Mouse (Mus musculus) MEL (cell line): ENCODE results near the gene Prr5l. TPM values are rescaled to one million over a fixed set of nuclear protein-coding genes. Genes with fewer than 3 reads are reported as not detected.

ENCODE experiments used
- DNase-seq: peaks from one replicate; pipeline ENCODE4 v3.0.0; 2011; ENCODE audit warnings: low read depth, low spot score
- H3K27ac ChIP-seq: 2 replicates; pipeline ENCODE4 v1.5.1; 2012; ENCODE audit warnings: low read depth, mild to moderate bottlenecking, control low read depth, low read length, moderate library complexity; ENCODE audit not compliant: control insufficient read depth
- H3K27me3 ChIP-seq, 2 experiments: fragments of 150-350 bp in 1 of 2; sonication (generic) in 1 of 2; 2 replicates each; pipeline ENCODE4 v1.6.1; 2012; ENCODE audit warnings: low read length in 2 of 2, mild to moderate bottlenecking in 2 of 2, improper control_type of control experiment in 1 of 2, moderate library complexity in 1 of 2; ENCODE audit not compliant: insufficient read depth in 2 of 2, control insufficient read depth in 1 of 2
- H3K36me3 ChIP-seq, 2 experiments: 2 replicates each; pipeline ENCODE4 v1.6.1; 2012 to 2014; ENCODE audit warnings: low read length in 2 of 2, improper control_type of control experiment in 1 of 2, inconsistent platforms in 1 of 2, mild to moderate bottlenecking in 1 of 2; ENCODE audit not compliant: insufficient read depth in 2 of 2, control insufficient read depth in 1 of 2
- H3K4me1 ChIP-seq, 2 experiments: fragments of 150-350 bp in 1 of 2; sonication (generic) in 1 of 2; 2 replicates each; pipeline ENCODE4 v1.6.1; 2012; ENCODE audit warnings: low read length in 2 of 2, improper control_type of control experiment in 1 of 2, mild to moderate bottlenecking in 1 of 2; ENCODE audit not compliant: insufficient read depth in 2 of 2, control insufficient read depth in 1 of 2
- H3K4me3 ChIP-seq, 2 experiments: fragments of 150-350 bp in 1 of 2; sonication (generic) in 1 of 2; 2 replicates each; pipeline ENCODE4 v1.5.1; 2012; ENCODE audit warnings: low read depth in 2 of 2, low read length in 2 of 2, mild to moderate bottlenecking in 2 of 2, moderate library complexity in 2 of 2, control low read depth in 1 of 2, improper control_type of control experiment in 1 of 2; ENCODE audit not compliant: control insufficient read depth in 1 of 2, insufficient read depth in 1 of 2
- H3K79me2 ChIP-seq: 2 replicates; pipeline ENCODE4 v1.6.1; 2012; ENCODE audit warnings: mild to moderate bottlenecking, low read length, moderate library complexity; ENCODE audit not compliant: control insufficient read depth, poor library complexity, insufficient read depth
- H3K9ac ChIP-seq: 2 replicates; pipeline ENCODE4 v1.6.1; 2012; ENCODE audit warnings: low read depth, mild to moderate bottlenecking, control low read depth, low read length, moderate library complexity; ENCODE audit not compliant: control insufficient read depth, poor library complexity, severe bottlenecking
- H3K9me3 ChIP-seq: fragments of 150-350 bp; sonication (generic); replicated peaks from 2 replicates; pipeline ENCODE4 v1.6.1; 2012; ENCODE audit warnings: mild to moderate bottlenecking, low read length, improper control_type of control experiment, moderate library complexity; ENCODE audit not compliant: insufficient read depth
- CHD2 ChIP-seq: IDR thresholded peaks from 2 replicates; pipeline ENCODE4 v1.6.1; 2011; ENCODE audit warnings: low read length, improper control_type of control experiment
- EP300 ChIP-seq, 2 experiments: IDR thresholded peaks; 2 replicates each; pipeline ENCODE4 v1.6.1; 2011; ENCODE audit warnings: improper control_type of control experiment in 2 of 2, low read length in 2 of 2, low read depth in 1 of 2, mild to moderate bottlenecking in 1 of 2
- GATA1 ChIP-seq: IDR thresholded peaks from 2 replicates; pipeline ENCODE4 v1.6.1; 2011; ENCODE audit warnings: low read depth, low read length, improper control_type of control experiment
- JUND ChIP-seq: IDR thresholded peaks from 2 replicates; pipeline ENCODE4 v1.6.1; 2011; ENCODE audit warnings: low read depth, mild to moderate bottlenecking, improper control_type of control experiment, low read length
- MAFK ChIP-seq: IDR thresholded peaks from 2 replicates; pipeline ENCODE4 v1.6.1; 2011; ENCODE audit warnings: low read depth, mild to moderate bottlenecking, low read length, improper control_type of control experiment, borderline replicate concordance
- MAZ ChIP-seq: IDR thresholded peaks from 2 replicates; pipeline ENCODE4 v1.6.1; 2012; ENCODE audit warnings: low read depth, mild to moderate bottlenecking, inconsistent platforms, low read length, improper control_type of control experiment
- MEF2A ChIP-seq: IDR thresholded peaks from 2 replicates; pipeline ENCODE4 v1.6.1; 2014; ENCODE audit warnings: low read depth, mild to moderate bottlenecking, inconsistent platforms, low read length, improper control_type of control experiment; ENCODE audit not compliant: poor library complexity, insufficient replicate concordance, severe bottlenecking; ENCODE audit errors: extremely low read depth
- MYB ChIP-seq: IDR thresholded peaks from 2 replicates; pipeline ENCODE4 v1.6.1; 2011; ENCODE audit warnings: mild to moderate bottlenecking, low read depth, low read length, improper control_type of control experiment
- MYC ChIP-seq: IDR thresholded peaks from 2 replicates; pipeline ENCODE4 v1.6.1; 2011; ENCODE audit warnings: low read depth, mild to moderate bottlenecking, low read length, improper control_type of control experiment, moderate library complexity
- POLR2A ChIP-seq, 2 experiments: IDR thresholded peaks; 2 replicates each; pipeline ENCODE4 v1.6.1; 2011 to 2012; ENCODE audit warnings: low read length in 2 of 2, mild to moderate bottlenecking in 2 of 2, control low read depth in 1 of 2, improper control_type of control experiment in 1 of 2, low read depth in 1 of 2, moderate library complexity in 1 of 2; ENCODE audit not compliant: control insufficient read depth in 1 of 2, insufficient read depth in 1 of 2, poor library complexity in 1 of 2
- POLR2AphosphoS2 ChIP-seq: IDR thresholded peaks from 2 replicates; pipeline ENCODE4 v1.6.1; 2011; ENCODE audit warnings: low read length, improper control_type of control experiment
- RAD21 ChIP-seq: IDR thresholded peaks from 2 replicates; pipeline ENCODE4 v1.6.1; 2011; ENCODE audit warnings: mild to moderate bottlenecking, low read depth, low read length, improper control_type of control experiment
- RCOR1 ChIP-seq: IDR thresholded peaks from 2 replicates; pipeline ENCODE4 v1.6.1; 2012; ENCODE audit warnings: low read depth, mild to moderate bottlenecking, inconsistent platforms, low read length, improper control_type of control experiment
- SIN3A ChIP-seq: IDR thresholded peaks from 2 replicates; pipeline ENCODE4 v1.6.1; 2012; ENCODE audit warnings: low read length, improper control_type of control experiment, inconsistent platforms
- SMC3 ChIP-seq: IDR thresholded peaks from 2 replicates; pipeline ENCODE4 v1.6.1; 2011; ENCODE audit warnings: low read depth, low read length, improper control_type of control experiment
- TAL1 ChIP-seq: IDR thresholded peaks from 2 replicates; pipeline ENCODE4 v1.6.1; 2012; ENCODE audit warnings: mild to moderate bottlenecking, inconsistent platforms, low read length, moderate library complexity, mixed read lengths
- TCF12 ChIP-seq: IDR thresholded peaks from 2 replicates; pipeline ENCODE4 v1.6.1; 2014; ENCODE audit warnings: low read depth, mild to moderate bottlenecking, inconsistent platforms, low read length, improper control_type of control experiment, moderate library complexity
- UBTF ChIP-seq: IDR thresholded peaks from 2 replicates; pipeline ENCODE4 v1.6.1; 2012; ENCODE audit warnings: low read depth, mild to moderate bottlenecking, inconsistent platforms, low read length, improper control_type of control experiment, moderate library complexity, borderline replicate concordance; ENCODE audit not compliant: insufficient read depth
- USF2 ChIP-seq, 2 experiments: IDR thresholded peaks; 2 replicates each; pipeline ENCODE4 v1.6.1; 2011 to 2012; ENCODE audit warnings: improper control_type of control experiment in 2 of 2, low read length in 2 of 2, borderline replicate concordance in 1 of 2, inconsistent platforms in 1 of 2, low read depth in 1 of 2, mild to moderate bottlenecking in 1 of 2; ENCODE audit not compliant: insufficient read depth in 1 of 2
- ZC3H11A ChIP-seq: IDR thresholded peaks from 2 replicates; pipeline ENCODE4 v1.6.1; 2012; ENCODE audit warnings: low read depth, mild to moderate bottlenecking, inconsistent platforms, low read length, improper control_type of control experiment
- ZKSCAN1 ChIP-seq: IDR thresholded peaks from 2 replicates; pipeline ENCODE4 v1.6.1; 2012; ENCODE audit warnings: low read depth, mild to moderate bottlenecking, inconsistent platforms, low read length, improper control_type of control experiment, moderate library complexity
- ZMIZ1 ChIP-seq: IDR thresholded peaks from 2 replicates; pipeline ENCODE4 v1.6.1; 2012; ENCODE audit warnings: low read depth, mild to moderate bottlenecking, inconsistent platforms, low read length, improper control_type of control experiment, moderate library complexity
- ZNF384 ChIP-seq: IDR thresholded peaks from 2 replicates; pipeline ENCODE4 v1.6.1; 2012; ENCODE audit warnings: low read depth, mild to moderate bottlenecking, inconsistent platforms, low read length, improper control_type of control experiment
- polyA plus RNA-seq, 2 experiments: library from polyadenylated mRNA; stranded (reverse) in 1 of 2; unstranded in 1 of 2; fragments of >175 nt in 1 of 2; fragments of >200 nt in 1 of 2; gene quantifications; 2 replicates each; pipeline versions ENCODE4 v1.2.1 to v1.2.4; 2012; ENCODE audit warnings: low replicate concordance in 2 of 2, low read depth in 1 of 2; ENCODE audit not compliant: insufficient read length in 2 of 2, insufficient read depth in 1 of 2, missing spikeins in 1 of 2
- total RNA-seq: library from RNA; depleted of rRNA; stranded (reverse); fragments of 300-350 nt; gene quantifications from 2 replicates; pipeline ENCODE4 v1.2.3, GENCODE M21; 2012

Gene Prr5l
- total and polyA plus RNA-seq, 3 experiments: 0.04 TPM; not detected in 2

- Histone ChIP-seq H3K4me1 (peaks cover 0 to 3% of the 10 kb centered on the region in 2 experiments; a peak in 1 of 4 replicates), H3K4me3 (no peak overlapping the region), H3K9ac (no peak overlapping the region), H3K27me3 (peaks cover 0 to 4% of the 10 kb centered on the region in 2 experiments; a peak in 2 of 4 replicates), H3K9me3 (no peaks in the 10 kb centered on the region), H3K79me2 (peaks cover 3% of the 10 kb centered on the region), H3K27ac (no peak overlapping the region), H3K36me3 (peaks cover 0 to 2% of the 10 kb centered on the region in 2 experiments; a peak in 1 of 4 replicates)
- no peak for DNase-seq
- TF ChIP-seq RCOR1 (no peak), MYC (no peak), USF2 (IDR thresholded peaks at IDR 0.05; ENCODE audit: borderline replicate concordance in 1 of 2, insufficient read depth in 1 of 2, low read depth in 1 of 2, low read length in 2 of 2) (no peak), SMC3 (no peak), MAZ (no peak), ZNF384 (no peak), SIN3A (no peak), JUND (no peak), ZKSCAN1 (no peak)
These were observed 209.3 kb downstream of the Prr5l start for GRCm38 (mm10) chr2:101673547-101673946.

GRCm38 (mm10) chr2:101668751-101669150 lies 214.1 kb downstream of the Prr5l start:
- peak; percentile 56 for DNase-seq
- Histone ChIP-seq H3K79me2 (no peaks in the 10 kb centered on the region), H3K4me3 (no peak overlapping the region)

GRCm38 (mm10) chr2:101665703-101666092 lies 217.1 kb downstream of the Prr5l start:
- Histone ChIP-seq H3K4me1 (no peaks in the 10 kb centered on the region), H3K9ac (no peak overlapping the region), H3K9me3 (no peaks in the 10 kb centered on the region), H3K27me3 (peaks cover 2 to 5% of the 10 kb centered on the region in 2 experiments), H3K27ac (no peak overlapping the region), H3K79me2 (no peaks in the 10 kb centered on the region), H3K36me3 (no peaks in the 10 kb centered on the region), H3K4me3 (no peak overlapping the region)
- no peak for DNase-seq
- TF ChIP-seq RCOR1 (no peak), RAD21 (no peak), ZKSCAN1 (no peak), ZMIZ1 (no peak), JUND (no peak), POLR2A (IDR thresholded peaks at IDR 0.05; ENCODE audit: control insufficient read depth in 1 of 2, insufficient read depth in 1 of 2, low read depth in 1 of 2, low read length in 2 of 2, poor library complexity in 1 of 2) (no peak), EP300 (IDR thresholded peaks at IDR 0.05; ENCODE audit: low read depth in 1 of 2, low read length in 2 of 2) (no peak), MAZ (no peak), MAFK (no peak), UBTF (no peak), MYB (no peak), GATA1 (no peak), MYC (no peak), ZC3H11A (no peak), CHD2 (no peak)

More at GRCm38 (mm10) chr2:101668751-101669150, 214.1 kb downstream of the Prr5l start:
- no peak overlapping the region for H3K27ac ChIP-seq
- no peaks in the 10 kb centered on the region for H3K9me3 ChIP-seq
- TF ChIP-seq TCF12 (0 out of 2 replicates have a peak, but pooled peaks have one; percentile 11), MEF2A (no peak), ZKSCAN1 (no peak), SIN3A (no peak), EP300 (IDR thresholded peaks at IDR 0.05; ENCODE audit: low read depth in 1 of 2, low read length in 2 of 2) (0 out of 4 replicates have a peak, but pooled peaks of 1 of the 2 experiments have one; percentile 18), POLR2AphosphoS2 (no peak), MYC (no peak), TAL1 (0 out of 2 replicates have a peak, but pooled peaks have one; percentile 30), GATA1 (peak; percentile 47; the same call in 1 of the 2 replicates)
- no peaks in the 10 kb centered on the region; a peak in 2 of 4 replicates for H3K27me3 ChIP-seq
- no peaks in the 10 kb centered on the region for H3K4me1 ChIP-seq
- no peak overlapping the region for H3K9ac ChIP-seq
- H3K36me3 ChIP-seq: no peaks in the 10 kb centered on the region
